Mouse (Mus musculus): ENCODE measurements around the gene Abcc12. TPM values are rescaled to one million over a fixed set of nuclear protein-coding genes. Genes with fewer than 3 reads are reported as not detected.

The Abcc12 gene
- polyA plus RNA-seq, 1 experiment, result not detected

GRCm38 (mm10) chr8:86438133-86438982, 142.1 kb downstream of the Abcc12 start:
- 45% methylated on average over 5 of the region's 5 CpGs for WGBS
- H3K4me3 ChIP-seq (ENCODE audit: insufficient read depth, low read depth, low read length), result no peak overlapping the region
- peaks cover 12% of the 10 kb centered on the region for H3K4me1 ChIP-seq (ENCODE audit: control insufficient read depth, insufficient read depth, low read length)
- H3K27ac ChIP-seq (ENCODE audit: insufficient read depth, low read depth, low read length), result peak overlapping the region; percentile 74
- no peak for TF ChIP-seq CTCF (IDR thresholded peaks at IDR 0.05; ENCODE audit: insufficient read depth, low read depth, low read length)
- no peak for TF ChIP-seq POLR2A (IDR thresholded peaks at IDR 0.05; ENCODE audit: insufficient read depth, low read depth, low read length)

GRCm38 (mm10) chr8:86437418-86437817, 143.1 kb downstream of the Abcc12 start:
- WGBS, result 52% methylated on average over 1 of the region's 1 CpGs
- no peak for TF ChIP-seq CTCF (IDR thresholded peaks at IDR 0.05; ENCODE audit: insufficient read depth, low read depth, low read length)
- TF ChIP-seq POLR2A (IDR thresholded peaks at IDR 0.05; ENCODE audit: insufficient read depth, low read depth, low read length), result no peak
- peaks cover 8% of the 10 kb centered on the region; the same call in 1 of the 2 replicates for H3K4me1 ChIP-seq (ENCODE audit: control insufficient read depth, insufficient read depth, low read length)
- peak overlapping the region; percentile 74; the same call in 1 of the 2 replicates for H3K27ac ChIP-seq (ENCODE audit: insufficient read depth, low read depth, low read length)
- H3K4me3 ChIP-seq (ENCODE audit: insufficient read depth, low read depth, low read length), result no peak overlapping the region

Other genes with a start within 250 kb of the Abcc12 start
- 163 TPM in 1 of 2 replicates, not detected in the other for gene Lonp2, start 43.4 kb upstream of the Abcc12 start, polyA plus RNA-seq (2012; ENCODE audit: insufficient read depth, insufficient read length, low replicate concordance, missing spikeins)
- not detected in 2 replicates for gene Gm10638, start 165.0 kb upstream of the Abcc12 start, polyA plus RNA-seq (2012; ENCODE audit: insufficient read depth, insufficient read length, low replicate concordance, missing spikeins)
- not detected in 2 replicates for gene Siah1a, start 165.2 kb upstream of the Abcc12 start, polyA plus RNA-seq (2012; ENCODE audit: insufficient read depth, insufficient read length, low replicate concordance, missing spikeins)

Measured in olfactory bulb, adult 2 months (tissue).